Mouse (Mus musculus): ENCODE data around the gene Jak2. TPM values are rescaled to one million over a fixed set of nuclear protein-coding genes. Genes with fewer than 3 reads are reported as not detected.

The Jak2 gene
- polyA plus RNA-seq, 1 experiment from 2014 or later = 16.6 TPM

DNA sequence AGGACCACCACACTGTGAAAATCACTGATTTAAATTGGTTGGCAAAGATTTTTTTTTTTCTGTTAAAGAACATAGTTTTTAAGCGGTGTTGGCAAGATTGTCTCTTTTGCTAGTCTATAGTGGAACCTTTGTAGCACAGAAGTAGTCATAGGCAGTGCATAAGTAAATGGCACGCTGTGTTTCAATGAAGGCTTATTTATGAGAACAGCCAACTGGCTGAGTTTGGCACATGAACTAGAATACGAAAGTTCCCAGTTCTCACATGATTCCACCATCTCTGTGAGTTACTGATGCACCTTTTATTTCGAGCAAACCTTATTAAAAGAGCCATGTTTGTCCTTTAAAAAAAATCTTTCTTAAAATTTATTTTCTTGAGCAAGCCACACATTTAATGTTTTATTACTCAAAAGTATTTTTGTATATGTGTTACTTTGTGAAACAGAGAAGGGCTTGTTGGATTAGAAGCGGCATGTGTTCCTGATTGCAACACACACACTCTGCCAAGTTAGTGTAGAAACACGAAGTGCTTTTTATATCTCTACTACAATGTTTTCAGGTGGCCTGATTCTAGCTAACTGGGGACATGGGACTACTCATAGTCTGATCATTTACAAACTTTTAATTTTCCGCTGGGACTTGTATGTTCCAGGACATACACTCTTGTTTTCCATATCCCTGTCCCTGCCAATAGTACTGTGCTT, 3.8 kb downstream of the Jak2 start:
- H3K4me1 ChIP-seq = peaks cover 38% of the 10 kb centered on the region
- peak overlapping the region; percentile 85 for H3K4me2 ChIP-seq
- H3K36me3 ChIP-seq (replicated peaks) = no peaks in the 10 kb centered on the region
- no peak overlapping the region for H3K9ac ChIP-seq
- 83% methylated on average over 7 of the region's 7 CpGs for WGBS
- no peak for ATAC-seq (ENCODE audit: low FRiP score)
- no peak overlapping the region for H3K27ac ChIP-seq
- H3K27me3 ChIP-seq = no peaks in the 10 kb centered on the region
- no peaks in the 10 kb centered on the region for H3K9me3 ChIP-seq
- no peak overlapping the region for H3K4me3 ChIP-seq (replicated peaks)

DNA sequence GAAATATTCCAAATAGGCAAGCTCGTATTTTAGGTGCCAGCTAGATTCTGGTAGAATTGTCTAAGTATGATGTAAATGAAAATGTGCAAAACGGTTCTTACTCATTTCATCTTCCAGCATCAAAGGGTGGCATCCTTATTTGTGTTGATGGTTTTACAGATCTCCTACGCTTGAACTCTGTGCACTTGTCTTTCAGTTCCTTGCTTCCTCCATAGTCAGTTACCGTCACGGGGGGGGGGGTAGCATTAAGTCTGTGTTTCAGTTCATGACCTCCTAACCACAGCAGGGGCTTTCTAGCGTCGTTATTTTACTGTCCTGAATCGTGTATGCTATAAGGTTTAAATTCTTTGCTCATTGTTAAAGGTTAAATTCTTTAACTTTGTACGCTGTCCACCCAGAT, 10.0 kb downstream of the Jak2 start:
- 0 out of 2 replicates have a peak, but pooled peaks cover 3% of the 10 kb centered on the region for H3K36me3 ChIP-seq (replicated peaks)
- no peaks in the 10 kb centered on the region for H3K9me3 ChIP-seq
- no peak overlapping the region for H3K9ac ChIP-seq
- 83% methylated on average over 9 of the region's 9 CpGs for WGBS
- peaks cover 10% of the 10 kb centered on the region; the same call in 1 of the 2 replicates for H3K4me1 ChIP-seq
- H3K27ac ChIP-seq = no peak overlapping the region
- ATAC-seq (ENCODE audit: low FRiP score) = no peak
- no peak overlapping the region for H3K4me2 ChIP-seq
- no peak overlapping the region for H3K4me3 ChIP-seq (replicated peaks)
- H3K27me3 ChIP-seq = no peaks in the 10 kb centered on the region

DNA sequence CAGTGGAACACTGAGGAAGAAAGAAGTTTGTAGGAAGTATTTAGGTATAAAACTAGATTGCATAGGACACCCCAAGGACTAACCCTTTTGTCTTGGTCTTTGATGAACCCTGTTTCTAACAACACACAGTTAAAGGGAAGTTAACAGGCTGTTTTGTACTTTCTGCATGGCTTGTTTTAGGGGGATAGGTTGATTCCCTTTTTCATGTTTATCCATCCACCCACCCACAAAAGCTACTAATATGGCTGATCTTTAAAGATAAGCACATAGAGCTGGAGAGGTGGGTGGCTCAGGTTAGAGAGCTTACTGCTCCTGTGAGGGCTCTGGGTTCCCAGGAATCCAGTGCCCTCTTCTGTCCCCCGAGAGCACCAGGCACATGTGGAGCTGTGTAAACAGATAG, 11.9 kb downstream of the Jak2 start:
- Histone ChIP-seq H3K4me1 (peaks cover 10% of the 10 kb centered on the region; the same call in 1 of the 2 replicates), H3K27ac (no peak overlapping the region), H3K9me3 (no peaks in the 10 kb centered on the region), H3K4me2 (no peak overlapping the region), H3K9ac (no peak overlapping the region), H3K36me3 (replicated peaks) (0 out of 2 replicates have a peak, but pooled peaks cover 3% of the 10 kb centered on the region), H3K4me3 (replicated peaks) (no peak overlapping the region), H3K27me3 (no peaks in the 10 kb centered on the region)
- ATAC-seq (ENCODE audit: low FRiP score) = no peak
- WGBS = 87% methylated on average over 1 of the region's 1 CpGs

DNA sequence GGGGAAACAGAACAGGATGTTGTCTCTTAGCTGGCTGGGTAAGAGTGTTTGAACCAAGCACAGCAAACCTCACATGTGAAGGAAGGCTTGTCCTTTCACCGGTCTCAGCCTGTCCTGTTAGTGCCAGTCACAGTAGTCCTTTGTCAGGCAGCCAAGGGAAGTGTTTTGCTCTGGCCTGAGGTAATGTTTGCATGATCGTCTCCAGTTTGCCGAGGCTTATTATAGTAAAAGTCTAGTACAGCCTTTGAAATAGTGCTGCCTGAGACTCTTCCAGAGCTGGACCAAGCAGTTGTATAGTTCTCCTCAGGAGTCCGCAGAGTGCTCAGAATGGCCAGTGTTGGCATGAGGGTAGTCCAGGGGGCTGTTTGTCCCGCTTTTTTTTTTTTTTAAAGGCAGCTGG, 13.9 kb downstream of the Jak2 start:
- no peak for ATAC-seq (ENCODE audit: low FRiP score)
- H3K27ac ChIP-seq = 0 out of 2 replicates have a peak overlapping the region, but pooled peaks have one; percentile 36
- H3K9me3 ChIP-seq = no peaks in the 10 kb centered on the region
- H3K4me1 ChIP-seq = peaks cover 16% of the 10 kb centered on the region
- 22% methylated on average over 5 of the region's 5 CpGs for WGBS
- no peak overlapping the region for H3K9ac ChIP-seq
- H3K4me2 ChIP-seq = no peak overlapping the region
- H3K36me3 ChIP-seq (replicated peaks) = 0 out of 2 replicates have a peak, but pooled peaks cover 3% of the 10 kb centered on the region
- no peaks in the 10 kb centered on the region for H3K27me3 ChIP-seq
- H3K4me3 ChIP-seq (replicated peaks) = no peak overlapping the region

DNA sequence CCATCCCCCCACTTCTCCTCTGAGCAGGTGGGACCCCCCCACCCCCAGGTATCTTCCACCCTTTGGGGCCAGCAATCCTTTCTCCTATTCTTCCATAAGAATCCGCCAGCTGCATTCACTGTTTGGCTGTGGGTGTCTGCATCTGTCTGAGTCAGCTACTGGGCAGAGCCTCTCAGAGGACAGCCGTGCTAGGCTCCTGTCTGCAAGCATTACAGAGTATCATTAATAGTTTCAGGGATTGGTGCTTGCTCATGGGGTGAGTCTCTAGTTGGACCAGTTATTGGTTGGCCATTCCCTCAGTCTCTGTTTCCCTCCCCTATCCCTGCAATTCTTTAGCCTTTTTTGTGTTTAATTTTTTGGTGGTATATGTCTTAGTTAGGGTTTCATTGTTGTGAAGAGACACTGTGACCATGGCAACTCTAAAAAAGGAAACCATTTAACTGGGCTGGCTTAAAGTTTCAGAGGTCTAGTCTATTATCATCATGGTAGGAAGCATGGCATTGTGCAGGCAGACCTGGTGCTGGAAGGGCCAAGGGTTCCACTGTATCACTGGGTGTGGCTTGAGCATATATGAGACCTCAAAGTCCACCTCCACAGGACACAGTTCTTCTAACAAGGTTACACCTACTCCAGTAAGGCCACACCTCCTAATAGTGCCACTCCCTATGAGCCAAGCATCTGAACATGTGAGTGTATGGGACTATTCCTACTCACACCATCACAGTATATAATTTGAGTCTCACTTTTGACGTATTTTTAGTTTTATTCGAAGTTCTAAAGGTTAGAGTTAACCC, 15.6 kb downstream of the Jak2 start:
- Histone ChIP-seq H3K4me2 (no peak overlapping the region), H3K27me3 (no peaks in the 10 kb centered on the region), H3K36me3 (replicated peaks) (0 out of 2 replicates have a peak, but pooled peaks cover 3% of the 10 kb centered on the region), H3K4me1 (peaks cover 16% of the 10 kb centered on the region), H3K4me3 (replicated peaks) (no peak overlapping the region), H3K9ac (no peak overlapping the region), H3K27ac (no peak overlapping the region), H3K9me3 (no peaks in the 10 kb centered on the region)
- no peak for ATAC-seq (ENCODE audit: low FRiP score)
- WGBS = 76% methylated on average over 4 of the region's 4 CpGs

DNA sequence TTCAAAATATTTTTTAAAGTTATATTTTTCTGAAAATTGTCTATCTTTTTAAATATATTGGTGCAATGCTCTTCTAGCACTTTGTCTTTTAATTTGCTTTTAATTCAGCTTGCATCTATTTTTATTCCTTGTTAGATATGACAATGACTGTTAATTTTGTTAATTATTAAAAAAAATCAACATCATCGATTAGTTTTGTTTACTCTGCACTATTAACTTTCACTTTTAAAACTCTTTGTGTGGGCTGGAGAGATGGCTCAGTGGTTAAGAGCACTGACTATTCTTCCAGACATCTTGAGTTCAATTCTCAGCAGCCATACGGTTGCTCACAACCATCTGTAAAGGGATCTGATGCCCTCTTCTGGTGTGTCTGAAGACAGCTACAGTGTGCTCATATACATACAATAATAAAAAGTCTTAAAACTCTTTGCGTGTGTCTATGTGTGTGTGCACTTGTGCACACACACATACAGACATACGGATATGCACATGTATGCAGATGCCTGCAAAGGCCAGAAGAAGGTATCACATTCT, 17.2 kb downstream of the Jak2 start:
- no peak for ATAC-seq (ENCODE audit: low FRiP score)
- H3K4me1 ChIP-seq = peaks cover 16% of the 10 kb centered on the region
- WGBS = 89% methylated on average over 4 of the region's 4 CpGs

DNA sequence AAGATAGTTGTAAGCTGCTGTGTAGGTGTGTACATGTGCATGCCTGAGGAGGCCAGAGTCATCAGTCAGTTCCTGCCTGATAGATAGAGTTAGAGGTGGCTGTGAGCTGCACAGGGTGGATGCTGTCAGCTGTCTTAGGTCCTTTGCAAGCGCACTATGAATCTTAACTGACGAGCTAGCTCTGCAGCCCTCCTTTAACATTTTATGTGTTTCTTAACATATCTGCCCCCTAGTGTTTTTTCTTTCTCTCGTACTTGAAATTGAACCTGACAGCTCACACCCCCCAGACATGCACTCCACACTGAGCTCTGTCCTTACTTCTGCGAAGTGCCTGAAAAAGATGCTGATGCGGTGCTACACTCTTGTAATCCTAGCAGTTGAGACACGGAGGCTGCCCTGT, 18.6 kb downstream of the Jak2 start:
- Histone ChIP-seq H3K27ac (no peak overlapping the region), H3K4me2 (no peak overlapping the region), H3K9ac (no peak overlapping the region), H3K4me3 (replicated peaks) (no peak overlapping the region), H3K9me3 (no peaks in the 10 kb centered on the region), H3K27me3 (no peaks in the 10 kb centered on the region), H3K4me1 (peaks cover 14% of the 10 kb centered on the region), H3K36me3 (replicated peaks) (no peaks in the 10 kb centered on the region)
- no peak for ATAC-seq (ENCODE audit: low FRiP score)
- WGBS = 56% methylated on average over 6 of the region's 6 CpGs

More for the DNA sequence above, 17.2 kb downstream of the Jak2 start:
- H3K27ac ChIP-seq = no peak overlapping the region
- H3K9me3 ChIP-seq = no peaks in the 10 kb centered on the region
- H3K9ac ChIP-seq = no peak overlapping the region
- H3K36me3 ChIP-seq (replicated peaks) = no peaks in the 10 kb centered on the region
- H3K27me3 ChIP-seq = no peaks in the 10 kb centered on the region
- no peak overlapping the region for H3K4me3 ChIP-seq (replicated peaks)
- H3K4me2 ChIP-seq = no peak overlapping the region

DNA sequence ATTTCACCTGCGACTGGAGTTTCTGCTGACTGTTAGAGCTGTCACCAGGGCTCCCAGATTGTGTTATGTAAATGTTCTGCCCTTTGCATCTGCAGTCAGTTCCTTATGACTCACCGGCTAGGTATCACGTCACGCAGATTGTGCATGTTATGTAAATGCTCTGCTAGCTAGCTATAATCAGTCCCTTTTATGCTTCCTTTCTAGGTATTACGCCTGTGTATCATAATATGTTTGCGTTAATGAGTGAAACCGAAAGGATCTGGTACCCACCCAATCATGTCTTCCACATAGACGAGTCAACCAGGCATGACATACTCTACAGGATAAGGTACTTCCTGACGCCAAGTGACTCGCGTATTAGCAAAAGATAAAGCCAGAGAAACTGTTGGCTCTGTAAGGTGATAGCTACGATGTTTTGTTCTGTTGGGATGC, 19.5 kb downstream of the Jak2 start:
- no peaks in the 10 kb centered on the region for H3K27me3 ChIP-seq
- peaks cover 6% of the 10 kb centered on the region; the same call in 1 of the 2 replicates for H3K4me1 ChIP-seq
- WGBS = 85% methylated on average over 12 of the region's 12 CpGs
- H3K4me2 ChIP-seq = no peak overlapping the region
- H3K27ac ChIP-seq = no peak overlapping the region
- H3K9ac ChIP-seq = no peak overlapping the region
- no peaks in the 10 kb centered on the region for H3K36me3 ChIP-seq (replicated peaks)
- no peak overlapping the region for H3K4me3 ChIP-seq (replicated peaks)
- ATAC-seq (ENCODE audit: low FRiP score) = no peak
- no peaks in the 10 kb centered on the region for H3K9me3 ChIP-seq

DNA sequence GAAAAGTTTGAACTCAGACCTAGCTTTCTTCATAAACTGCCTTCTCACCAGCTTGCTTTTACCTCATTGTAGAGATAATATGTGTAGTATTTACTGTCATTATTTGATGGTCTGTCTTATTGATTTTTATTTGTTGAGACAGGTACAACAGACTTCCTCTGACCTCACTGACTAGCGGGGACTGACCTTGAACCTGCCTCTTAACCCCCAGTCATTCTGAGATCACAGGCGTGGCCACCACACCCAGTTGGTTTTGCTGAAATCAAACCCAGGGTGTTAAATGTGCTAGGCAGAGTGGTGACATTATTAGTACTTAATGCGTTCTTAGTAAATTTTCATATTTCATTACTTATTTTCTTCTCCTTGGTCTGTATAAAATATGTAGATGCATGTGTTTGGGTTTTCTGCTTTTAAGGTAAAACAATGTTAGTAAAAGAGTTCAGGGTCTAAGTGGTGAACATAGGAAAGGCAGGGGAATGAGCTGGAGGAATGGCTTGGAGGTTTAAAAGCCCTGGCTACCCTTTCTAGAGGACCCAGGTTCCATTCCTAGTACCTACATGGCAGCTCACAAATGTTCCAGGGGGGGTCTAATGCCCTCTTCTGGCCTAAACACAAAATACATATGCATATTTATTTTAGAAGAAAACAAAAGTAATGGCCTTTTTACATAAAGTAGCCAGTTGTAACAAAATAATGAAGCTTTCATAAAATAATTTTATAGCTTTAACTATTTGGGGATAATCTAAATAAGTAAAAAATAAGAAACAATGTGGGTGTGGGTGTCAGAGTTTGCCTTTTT, 20.6 kb downstream of the Jak2 start:
- Histone ChIP-seq H3K36me3 (replicated peaks) (peaks cover 7% of the 10 kb centered on the region), H3K27ac (no peak overlapping the region), H3K4me2 (no peak overlapping the region), H3K9me3 (no peaks in the 10 kb centered on the region), H3K4me3 (replicated peaks) (no peak overlapping the region), H3K9ac (no peak overlapping the region), H3K27me3 (no peaks in the 10 kb centered on the region), H3K4me1 (peaks cover 6% of the 10 kb centered on the region; the same call in 1 of the 2 replicates)
- WGBS = 92% methylated on average over 3 of the region's 3 CpGs
- no peak for ATAC-seq (ENCODE audit: low FRiP score)

DNA sequence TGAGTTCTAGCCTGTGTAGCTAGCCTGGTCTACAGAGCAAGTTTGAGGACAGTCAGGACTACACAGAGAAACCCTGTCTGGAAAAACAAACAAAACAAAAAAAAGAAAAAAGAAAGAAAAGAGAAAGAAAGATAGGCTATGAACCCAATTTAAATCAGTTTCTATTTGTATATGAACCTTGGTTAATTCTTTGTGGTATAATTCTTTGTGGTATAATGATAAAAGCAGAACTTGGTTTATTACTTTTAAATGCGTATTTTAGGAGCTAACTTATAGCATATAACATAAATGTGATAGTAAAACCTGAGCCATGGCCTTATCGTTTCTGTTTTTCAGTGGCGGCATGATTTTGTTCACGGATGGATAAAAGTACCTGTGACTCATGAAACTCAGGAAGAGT, 24.8 kb downstream of the Jak2 start:
- Histone ChIP-seq H3K27me3 (no peaks in the 10 kb centered on the region), H3K4me1 (no peaks in the 10 kb centered on the region), H3K9me3 (no peaks in the 10 kb centered on the region), H3K9ac (no peak overlapping the region), H3K4me2 (no peak overlapping the region), H3K36me3 (replicated peaks) (peaks cover 15% of the 10 kb centered on the region), H3K27ac (no peak overlapping the region), H3K4me3 (replicated peaks) (no peak overlapping the region)
- WGBS = 94% methylated on average over 4 of the region's 4 CpGs
- no peak for ATAC-seq (ENCODE audit: low FRiP score)

DNA sequence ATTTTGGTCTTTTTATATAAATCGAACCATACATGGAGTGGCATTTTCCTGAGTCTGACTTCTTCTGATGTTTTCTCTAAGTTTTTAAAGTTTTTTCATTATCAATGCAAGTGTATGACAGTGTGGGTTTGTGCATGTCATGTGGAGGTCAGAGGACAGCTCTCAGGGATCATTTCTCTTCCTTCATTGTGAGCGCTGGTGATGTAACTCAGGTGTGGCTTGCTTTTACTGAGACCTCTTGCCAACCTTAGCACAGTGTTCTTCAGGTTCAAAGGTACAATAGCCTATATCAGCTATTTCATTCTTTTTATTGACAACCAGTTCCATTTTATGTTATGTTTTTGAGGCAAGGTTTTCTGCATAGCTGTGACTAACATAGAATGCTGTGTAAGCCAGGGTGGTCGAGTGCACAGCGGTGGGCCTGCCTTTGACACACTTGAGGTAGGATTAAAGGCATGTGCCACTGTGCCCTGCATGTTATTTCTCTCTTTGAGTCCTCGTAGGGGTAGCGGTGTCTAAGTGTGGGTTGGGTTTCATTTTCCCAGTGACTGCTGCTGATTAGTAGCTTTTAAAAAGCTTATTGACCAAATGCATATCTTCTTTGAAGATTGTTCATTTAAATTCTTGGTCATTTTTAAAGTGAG, 27.4 kb downstream of the Jak2 start:
- H3K4me3 ChIP-seq (replicated peaks) = no peak overlapping the region
- no peaks in the 10 kb centered on the region for H3K4me1 ChIP-seq
- no peak for ATAC-seq (ENCODE audit: low FRiP score)

More for the DNA sequence above, 27.4 kb downstream of the Jak2 start:
- Histone ChIP-seq H3K36me3 (replicated peaks) (peaks cover 19% of the 10 kb centered on the region), H3K4me2 (no peak overlapping the region), H3K27ac (no peak overlapping the region), H3K9ac (no peak overlapping the region), H3K27me3 (no peaks in the 10 kb centered on the region), H3K9me3 (no peaks in the 10 kb centered on the region)
- 83% methylated on average over 6 of the region's 6 CpGs for WGBS

Data from forebrain, embryonic 12.5 days (tissue).